Mouse (Mus musculus) MEL (cell line): ENCODE data around the gene Tnnc1. TPM values are rescaled to one million over a fixed set of nuclear protein-coding genes. Genes with fewer than 3 reads are reported as not detected.

Source experiments
- DNase-seq: peaks from one replicate; pipeline ENCODE4 v3.0.0; 2011; ENCODE audit warnings: low read depth, low spot score
- H3K27ac ChIP-seq: 2 replicates; pipeline ENCODE4 v1.5.1; 2012; ENCODE audit warnings: low read depth, mild to moderate bottlenecking, control low read depth, low read length, moderate library complexity; ENCODE audit not compliant: control insufficient read depth
- H3K27me3 ChIP-seq, 2 experiments: fragments of 150-350 bp in 1 of 2; sonication (generic) in 1 of 2; 2 replicates each; pipeline ENCODE4 v1.6.1; 2012; ENCODE audit warnings: low read length in 2 of 2, mild to moderate bottlenecking in 2 of 2, improper control_type of control experiment in 1 of 2, moderate library complexity in 1 of 2; ENCODE audit not compliant: insufficient read depth in 2 of 2, control insufficient read depth in 1 of 2
- H3K36me3 ChIP-seq, 2 experiments: 2 replicates each; pipeline ENCODE4 v1.6.1; 2012 to 2014; ENCODE audit warnings: low read length in 2 of 2, improper control_type of control experiment in 1 of 2, inconsistent platforms in 1 of 2, mild to moderate bottlenecking in 1 of 2; ENCODE audit not compliant: insufficient read depth in 2 of 2, control insufficient read depth in 1 of 2
- H3K4me1 ChIP-seq, 2 experiments: fragments of 150-350 bp in 1 of 2; sonication (generic) in 1 of 2; 2 replicates each; pipeline ENCODE4 v1.6.1; 2012; ENCODE audit warnings: low read length in 2 of 2, improper control_type of control experiment in 1 of 2, mild to moderate bottlenecking in 1 of 2; ENCODE audit not compliant: insufficient read depth in 2 of 2, control insufficient read depth in 1 of 2
- H3K4me3 ChIP-seq, 2 experiments: fragments of 150-350 bp in 1 of 2; sonication (generic) in 1 of 2; 2 replicates each; pipeline ENCODE4 v1.5.1; 2012; ENCODE audit warnings: low read depth in 2 of 2, low read length in 2 of 2, mild to moderate bottlenecking in 2 of 2, moderate library complexity in 2 of 2, control low read depth in 1 of 2, improper control_type of control experiment in 1 of 2; ENCODE audit not compliant: control insufficient read depth in 1 of 2, insufficient read depth in 1 of 2
- H3K79me2 ChIP-seq: 2 replicates; pipeline ENCODE4 v1.6.1; 2012; ENCODE audit warnings: mild to moderate bottlenecking, low read length, moderate library complexity; ENCODE audit not compliant: control insufficient read depth, poor library complexity, insufficient read depth
- H3K9ac ChIP-seq: 2 replicates; pipeline ENCODE4 v1.6.1; 2012; ENCODE audit warnings: low read depth, mild to moderate bottlenecking, control low read depth, low read length, moderate library complexity; ENCODE audit not compliant: control insufficient read depth, poor library complexity, severe bottlenecking
- H3K9me3 ChIP-seq: fragments of 150-350 bp; sonication (generic); replicated peaks from 2 replicates; pipeline ENCODE4 v1.6.1; 2012; ENCODE audit warnings: mild to moderate bottlenecking, low read length, improper control_type of control experiment, moderate library complexity; ENCODE audit not compliant: insufficient read depth
- BHLHE40 ChIP-seq: IDR thresholded peaks from 2 replicates; pipeline ENCODE4 v1.6.1; 2012; ENCODE audit warnings: low read depth, mild to moderate bottlenecking, inconsistent platforms, low read length, improper control_type of control experiment, borderline replicate concordance
- ELF1 ChIP-seq: IDR thresholded peaks from 2 replicates; pipeline ENCODE4 v1.6.1; 2014; ENCODE audit warnings: low read depth, mild to moderate bottlenecking, inconsistent platforms, low read length, improper control_type of control experiment, moderate library complexity
- EP300 ChIP-seq, 2 experiments: IDR thresholded peaks; 2 replicates each; pipeline ENCODE4 v1.6.1; 2011; ENCODE audit warnings: improper control_type of control experiment in 2 of 2, low read length in 2 of 2, low read depth in 1 of 2, mild to moderate bottlenecking in 1 of 2
- ETS1 ChIP-seq: IDR thresholded peaks from 2 replicates; pipeline ENCODE4 v1.6.1; 2012; ENCODE audit warnings: low read depth, mild to moderate bottlenecking, inconsistent platforms, low read length, improper control_type of control experiment, moderate library complexity
- GATA1 ChIP-seq: IDR thresholded peaks from 2 replicates; pipeline ENCODE4 v1.6.1; 2011; ENCODE audit warnings: low read depth, low read length, improper control_type of control experiment
- MAZ ChIP-seq: IDR thresholded peaks from 2 replicates; pipeline ENCODE4 v1.6.1; 2012; ENCODE audit warnings: low read depth, mild to moderate bottlenecking, inconsistent platforms, low read length, improper control_type of control experiment
- MEF2A ChIP-seq: IDR thresholded peaks from 2 replicates; pipeline ENCODE4 v1.6.1; 2014; ENCODE audit warnings: low read depth, mild to moderate bottlenecking, inconsistent platforms, low read length, improper control_type of control experiment; ENCODE audit not compliant: poor library complexity, insufficient replicate concordance, severe bottlenecking; ENCODE audit errors: extremely low read depth
- MXI1 ChIP-seq: IDR thresholded peaks from 2 replicates; pipeline ENCODE4 v1.6.1; 2011; ENCODE audit warnings: mild to moderate bottlenecking, low read depth, low read length, improper control_type of control experiment
- MYC ChIP-seq: IDR thresholded peaks from 2 replicates; pipeline ENCODE4 v1.6.1; 2011; ENCODE audit warnings: low read depth, mild to moderate bottlenecking, low read length, improper control_type of control experiment, moderate library complexity
- NELFE ChIP-seq: IDR thresholded peaks from 2 replicates; pipeline ENCODE4 v1.6.1; 2011; ENCODE audit warnings: low read depth, low read length, improper control_type of control experiment
- NRF1 ChIP-seq: IDR thresholded peaks from 2 replicates; pipeline ENCODE4 v1.6.1; 2014; ENCODE audit warnings: low read depth, mild to moderate bottlenecking, inconsistent platforms, low read length, improper control_type of control experiment, moderate library complexity; ENCODE audit not compliant: poor library complexity, insufficient read depth, severe bottlenecking
- POLR2AphosphoS2 ChIP-seq: IDR thresholded peaks from 2 replicates; pipeline ENCODE4 v1.6.1; 2011; ENCODE audit warnings: low read length, improper control_type of control experiment
- POLR2AphosphoS5 ChIP-seq: IDR thresholded peaks from 2 replicates; pipeline ENCODE4 v1.6.1; 2012; ENCODE audit warnings: low read depth, borderline replicate concordance, mild to moderate bottlenecking, inconsistent platforms, low read length, moderate library complexity, mixed read lengths
- RAD21 ChIP-seq: IDR thresholded peaks from 2 replicates; pipeline ENCODE4 v1.6.1; 2011; ENCODE audit warnings: mild to moderate bottlenecking, low read depth, low read length, improper control_type of control experiment
- RCOR1 ChIP-seq: IDR thresholded peaks from 2 replicates; pipeline ENCODE4 v1.6.1; 2012; ENCODE audit warnings: low read depth, mild to moderate bottlenecking, inconsistent platforms, low read length, improper control_type of control experiment
- SMC3 ChIP-seq: IDR thresholded peaks from 2 replicates; pipeline ENCODE4 v1.6.1; 2011; ENCODE audit warnings: low read depth, low read length, improper control_type of control experiment
- TAL1 ChIP-seq: IDR thresholded peaks from 2 replicates; pipeline ENCODE4 v1.6.1; 2012; ENCODE audit warnings: mild to moderate bottlenecking, inconsistent platforms, low read length, moderate library complexity, mixed read lengths
- TBP ChIP-seq: IDR thresholded peaks from 2 replicates; pipeline ENCODE4 v1.8.0; 2011; ENCODE audit warnings: low read depth, low read length, improper control_type of control experiment
- TCF12 ChIP-seq: IDR thresholded peaks from 2 replicates; pipeline ENCODE4 v1.6.1; 2014; ENCODE audit warnings: low read depth, mild to moderate bottlenecking, inconsistent platforms, low read length, improper control_type of control experiment, moderate library complexity
- USF2 ChIP-seq, 2 experiments: IDR thresholded peaks; 2 replicates each; pipeline ENCODE4 v1.6.1; 2011 to 2012; ENCODE audit warnings: improper control_type of control experiment in 2 of 2, low read length in 2 of 2, borderline replicate concordance in 1 of 2, inconsistent platforms in 1 of 2, low read depth in 1 of 2, mild to moderate bottlenecking in 1 of 2; ENCODE audit not compliant: insufficient read depth in 1 of 2
- ZNF384 ChIP-seq: IDR thresholded peaks from 2 replicates; pipeline ENCODE4 v1.6.1; 2012; ENCODE audit warnings: low read depth, mild to moderate bottlenecking, inconsistent platforms, low read length, improper control_type of control experiment
- polyA plus RNA-seq, 2 experiments: library from polyadenylated mRNA; stranded (reverse) in 1 of 2; unstranded in 1 of 2; fragments of >175 nt in 1 of 2; fragments of >200 nt in 1 of 2; gene quantifications; 2 replicates each; pipeline versions ENCODE4 v1.2.1 to v1.2.4; 2012; ENCODE audit warnings: low replicate concordance in 2 of 2, low read depth in 1 of 2; ENCODE audit not compliant: insufficient read length in 2 of 2, insufficient read depth in 1 of 2, missing spikeins in 1 of 2
- total RNA-seq: library from RNA; depleted of rRNA; stranded (reverse); fragments of 300-350 nt; gene quantifications from 2 replicates; pipeline ENCODE4 v1.2.3, GENCODE M21; 2012

The Tnnc1 gene
- total and polyA plus RNA-seq, 3 experiments, result 0.19 TPM; not detected in 2

DNA sequence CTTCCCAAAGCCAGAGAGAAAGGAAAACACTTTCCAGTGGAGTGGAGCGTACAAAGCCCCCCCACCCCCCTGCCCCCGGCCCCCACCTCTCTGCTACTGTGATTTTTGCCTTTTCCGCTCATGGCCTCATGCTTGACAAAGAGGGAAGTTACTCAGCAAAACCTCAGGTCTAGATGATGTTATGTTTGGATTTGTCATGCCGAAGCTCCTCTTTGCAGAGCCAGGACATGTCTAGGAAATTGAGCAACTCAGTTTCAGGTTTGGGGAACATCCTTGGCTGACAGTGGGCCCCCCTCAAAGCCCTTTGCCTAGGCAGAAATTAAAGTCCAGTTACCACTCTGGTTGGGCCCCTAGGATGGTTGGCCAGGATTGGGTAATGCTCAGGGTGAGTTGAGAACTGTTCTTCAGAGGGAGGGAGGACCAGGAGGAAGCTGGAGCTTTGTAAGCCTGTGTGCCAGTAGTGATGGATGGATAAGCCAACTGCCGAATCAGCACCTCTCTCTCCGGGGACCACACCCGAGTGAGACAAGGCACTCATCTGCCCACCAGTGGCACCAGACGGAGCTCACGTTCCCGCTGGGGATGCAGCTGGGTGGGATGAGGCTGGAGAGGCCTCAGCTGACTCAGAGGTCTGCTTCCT, 42.0 kb upstream of the Tnnc1 start:
- H3K9me3 ChIP-seq, result no peaks in the 10 kb centered on the region
- H3K4me1 ChIP-seq, result peaks cover 0 to 25% of the 10 kb centered on the region in 2 experiments
- peak; percentile 48 for DNase-seq
- no peaks in the 10 kb centered on the region for H3K79me2 ChIP-seq
- H3K27ac ChIP-seq, result no peak overlapping the region
- H3K27me3 ChIP-seq, result no peaks in the 10 kb centered on the region
- no peak overlapping the region for H3K9ac ChIP-seq
- H3K36me3 ChIP-seq, result peaks cover 0 to 9% of the 10 kb centered on the region in 2 experiments; a peak in 2 of 4 replicates
- no peak for TF ChIP-seq MYC
- TF ChIP-seq NELFE, result no peak
- TF ChIP-seq RCOR1, result 0 out of 2 replicates have a peak, but pooled peaks have one; percentile 18
- no peak overlapping the region for H3K4me3 ChIP-seq

DNA sequence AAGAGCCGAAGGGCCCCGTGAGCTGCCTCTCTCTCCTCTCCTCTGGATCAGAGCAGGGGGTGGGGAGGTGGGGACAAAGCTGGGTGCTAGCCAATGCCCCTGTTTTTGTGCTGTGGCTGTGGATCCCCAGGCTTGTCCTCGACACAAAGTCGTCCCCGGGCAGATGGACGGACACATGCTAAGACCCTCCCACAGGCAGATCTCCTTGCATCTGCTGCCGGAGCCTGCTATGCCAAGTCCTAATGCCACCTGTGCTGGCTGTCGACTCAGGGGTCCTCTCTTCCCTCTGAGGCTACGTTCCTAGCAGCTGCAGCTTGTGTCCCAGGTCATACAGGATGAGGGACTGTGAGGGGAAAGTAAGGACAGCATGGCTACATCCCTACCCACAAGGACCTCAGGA, 41.3 kb upstream of the Tnnc1 start:
- H3K36me3 ChIP-seq, result peaks cover 0 to 9% of the 10 kb centered on the region in 2 experiments; a peak in 2 of 4 replicates
- H3K27me3 ChIP-seq, result no peaks in the 10 kb centered on the region
- no peak for DNase-seq
- no peaks in the 10 kb centered on the region for H3K79me2 ChIP-seq
- no peak overlapping the region for H3K4me3 ChIP-seq
- no peak for TF ChIP-seq MYC
- TF ChIP-seq NRF1, result no peak
- H3K4me1 ChIP-seq, result peaks cover 0 to 25% of the 10 kb centered on the region in 2 experiments
- no peaks in the 10 kb centered on the region for H3K9me3 ChIP-seq
- H3K9ac ChIP-seq, result no peak overlapping the region
- no peak overlapping the region for H3K27ac ChIP-seq

DNA sequence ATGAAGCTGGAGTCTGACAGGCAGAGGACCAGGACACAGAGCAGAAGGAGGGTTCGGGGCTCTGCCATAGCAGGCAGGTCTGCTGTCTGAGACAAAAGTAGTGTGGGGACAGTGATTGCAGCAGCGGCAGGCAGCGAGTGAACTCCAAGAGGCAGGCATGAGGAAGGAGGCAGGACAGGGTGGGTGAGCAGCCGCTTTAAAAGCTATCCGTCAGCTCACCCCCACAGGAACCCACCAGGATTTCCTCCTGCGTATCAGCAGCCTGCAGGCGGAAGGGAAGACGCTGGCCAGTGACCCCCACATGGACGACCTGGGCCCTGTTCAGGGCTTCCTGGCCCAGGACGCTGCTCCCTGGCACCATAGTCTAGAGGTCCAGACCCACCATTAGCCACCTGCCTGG, 39.7 kb upstream of the Tnnc1 start, which contains the start of gene Stab1:
TSS of gene Stab1 (minus strand) at position 217 of the 400 bp plus-strand sequence.
- H3K4me3 ChIP-seq, result no peak within 1 kb of the TSS
- no peaks in the 10 kb centered on the region for H3K79me2 ChIP-seq
- DNase-seq, result no peak
- no peak within 1 kb of the TSS for H3K9ac ChIP-seq
- TF ChIP-seq SMC3 (no peak), EP300 (IDR thresholded peaks at IDR 0.05; ENCODE audit: low read depth in 1 of 2, low read length in 2 of 2) (no peak), RCOR1 (no peak), USF2 (IDR thresholded peaks at IDR 0.05; ENCODE audit: borderline replicate concordance in 1 of 2, insufficient read depth in 1 of 2, low read depth in 1 of 2, low read length in 2 of 2) (no peak), MXI1 (no peak), MAZ (no peak), MYC (no peak), BHLHE40 (no peak), POLR2AphosphoS2 (no peak), TCF12 (no peak), ZNF384 (no peak), ELF1 (no peak), MEF2A (no peak), RAD21 (no peak), POLR2AphosphoS5 (no peak), TBP (no peak), TAL1 (no peak), ETS1 (no peak), GATA1 (no peak), NRF1 (no peak)
- peaks cover 0 to 25% of the 10 kb centered on the region in 2 experiments for H3K4me1 ChIP-seq
- peaks cover 0 to 9% of the 10 kb centered on the region in 2 experiments; a peak in 3 of 4 replicates for H3K36me3 ChIP-seq
- H3K9me3 ChIP-seq, result no peaks in the 10 kb centered on the region
- H3K27me3 ChIP-seq, result no peaks in the 10 kb centered on the region
- H3K27ac ChIP-seq, result no peak within 1 kb of the TSS
